Mouse (Mus musculus) lung, postnatal 0 days (tissue): ENCODE measurements around the gene 4930513O06Rik.

Source experiments
- CTCF ChIP-seq: IDR thresholded peaks from 2 replicates; pipeline ENCODE4 v1.5.1; 2016; ENCODE audit warnings: antibody characterized with exemption, mild to moderate bottlenecking
- EP300 ChIP-seq: IDR thresholded peaks from 2 replicates; pipeline ENCODE4 v1.6.1; 2016; ENCODE audit warnings: antibody characterized with exemption, mild to moderate bottlenecking, control low read depth

DNA sequence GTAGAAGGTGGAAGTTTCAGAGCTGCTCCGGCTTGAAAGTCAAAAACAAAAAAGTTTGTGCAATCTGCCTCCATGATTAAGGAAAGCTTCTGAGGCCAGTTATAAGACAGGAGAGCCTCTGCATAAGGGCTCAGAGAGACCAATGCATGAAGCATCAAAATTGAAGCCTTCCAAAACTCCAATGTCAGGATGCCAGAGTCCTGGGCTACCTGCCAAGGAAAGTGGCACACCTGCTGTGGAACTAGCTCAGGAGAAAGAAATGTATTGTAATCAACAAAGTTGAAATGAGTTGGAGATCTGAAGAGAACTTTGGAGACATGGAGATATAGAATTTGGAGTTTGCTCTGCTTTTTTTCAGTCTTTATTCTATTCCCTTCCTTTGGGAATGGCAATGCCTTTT is 48.4 kb upstream of the 4930513O06Rik start:
- TF ChIP-seq CTCF (no peak), EP300 (no peak)
